Mouse (Mus musculus) limb, embryonic 10.5 days (tissue): Measurements from ENCODE around the gene Il18rap. TPM values are rescaled to one million over a fixed set of nuclear protein-coding genes. Genes with fewer than 3 reads are reported as not detected.
"Not testable (repeated sequence)": the region's sequence is repeated elsewhere in the genome, so short reads cannot be mapped to it uniquely, and the experiment has no call there.

Experiments used
- DNase-seq: peaks from one replicate; pipeline ENCODE4 v3.0.0-alpha.2; 2017; ENCODE audit warnings: low spot score
- H3K27ac ChIP-seq: fragments of 300-500 bp; sonication (generic); 2 replicates; pipeline ENCODE4 v1.5.1; 2016; ENCODE audit warnings: mild to moderate bottlenecking
- H3K27me3 ChIP-seq: fragments of 300-500 bp; sonication (generic); 2 replicates; pipeline ENCODE4 v1.6.1; 2016; ENCODE audit warnings: low read depth, mild to moderate bottlenecking; ENCODE audit not compliant: poor library complexity, severe bottlenecking
- H3K36me3 ChIP-seq: fragments of 300-500 bp; sonication (generic); 2 replicates; pipeline ENCODE4 v1.6.1; 2016; ENCODE audit warnings: mild to moderate bottlenecking, moderate library complexity
- H3K4me1 ChIP-seq: fragments of 300-500 bp; sonication (generic); 2 replicates; pipeline ENCODE4 v1.6.1; 2016
- H3K4me3 ChIP-seq: fragments of 300-500 bp; sonication (generic); 2 replicates; pipeline ENCODE4 v1.5.1; 2016; ENCODE audit warnings: mild to moderate bottlenecking, moderate library complexity
- H3K9me3 ChIP-seq: fragments of 300-500 bp; sonication (generic); replicated peaks from 2 replicates; pipeline ENCODE4 v1.6.1; 2016; ENCODE audit warnings: mild to moderate bottlenecking
- WGBS: fragments of 180-500 bp; shearing (Covaris S2); methylation state at CpG from one replicate; pipeline ENCODE4 v1.1.7; 2016; 5-methylcytosine and 5-hydroxymethylcytosine counted together
- polyA plus RNA-seq: library from polyadenylated mRNA; unstranded; fragments of >200 nt; fragmentation: Nextera tagmentation; extraction: Ambion mirVana; gene quantifications from 2 replicates; pipeline ENCODE4 v1.2.1, GENCODE M21; 2016

Il18rap gene
- polyA plus RNA-seq, 1 experiment from 2014 or later: 0.24 TPM

DNA sequence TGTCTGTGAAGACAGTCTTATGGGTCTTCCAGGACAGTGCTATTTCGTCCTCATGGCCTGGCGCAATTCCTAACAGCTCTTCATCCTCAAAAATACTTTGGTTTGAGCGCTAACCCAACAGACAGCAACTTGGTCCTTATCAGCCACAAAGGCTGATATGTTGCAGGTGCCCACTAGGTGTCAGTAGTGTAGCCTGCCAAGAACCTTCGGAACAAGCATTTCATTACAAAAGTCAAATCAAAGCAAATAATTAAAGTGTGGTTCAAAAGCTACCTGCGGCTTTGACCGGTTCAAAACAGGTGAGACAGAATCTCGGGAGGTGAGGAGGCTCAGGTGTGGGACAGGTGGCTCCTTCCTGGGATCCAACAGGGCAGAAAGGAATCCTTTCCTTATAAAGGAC is 64.6 kb downstream of the Il18rap start, which contains the start of gene Slc9a4:
Gene Slc9a4 (plus strand): TSS at position 298 of the 400 bp plus-strand sequence.
- peak; percentile 37 for DNase-seq
- Histone ChIP-seq H3K9me3 (no peaks in the 10 kb centered on the region), H3K27ac (no peak within 1 kb of the TSS), H3K36me3 (no peaks in the 10 kb centered on the region), H3K4me3 (no peak within 1 kb of the TSS), H3K27me3 (peaks cover 7% of the 10 kb centered on the region; the same call in 1 of the 2 replicates), H3K4me1 (no peaks in the 10 kb centered on the region)
- 17% methylated on average over 7 of the region's 7 CpGs for WGBS

DNA sequence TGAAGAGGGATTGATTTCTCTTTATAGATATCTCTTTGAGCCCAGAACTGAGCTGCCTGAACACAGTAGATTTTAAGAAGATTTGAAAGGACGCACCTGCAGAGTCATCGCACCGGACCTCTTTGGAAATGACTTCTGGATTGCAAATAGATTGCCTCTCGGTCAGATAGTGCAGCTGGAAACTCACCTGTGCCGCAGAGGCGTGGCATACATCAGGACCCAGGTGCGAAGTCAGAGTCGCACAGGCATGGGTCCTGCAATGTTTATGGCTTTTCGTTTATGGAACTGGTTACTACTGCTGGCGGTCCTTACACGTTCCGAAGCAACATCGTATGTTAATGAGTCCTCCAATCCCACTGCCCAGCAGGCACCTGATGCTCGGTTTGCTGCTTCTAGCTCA is 65.1 kb downstream of the Il18rap start:
- Histone ChIP-seq H3K4me3 (no peak overlapping the region), H3K27ac (no peak overlapping the region), H3K36me3 (no peaks in the 10 kb centered on the region), H3K4me1 (no peaks in the 10 kb centered on the region), H3K27me3 (peaks cover 7% of the 10 kb centered on the region; the same call in 1 of the 2 replicates), H3K9me3 (no peaks in the 10 kb centered on the region)
- no peak for DNase-seq
- 67% methylated on average over 14 of the region's 14 CpGs for WGBS

DNA sequence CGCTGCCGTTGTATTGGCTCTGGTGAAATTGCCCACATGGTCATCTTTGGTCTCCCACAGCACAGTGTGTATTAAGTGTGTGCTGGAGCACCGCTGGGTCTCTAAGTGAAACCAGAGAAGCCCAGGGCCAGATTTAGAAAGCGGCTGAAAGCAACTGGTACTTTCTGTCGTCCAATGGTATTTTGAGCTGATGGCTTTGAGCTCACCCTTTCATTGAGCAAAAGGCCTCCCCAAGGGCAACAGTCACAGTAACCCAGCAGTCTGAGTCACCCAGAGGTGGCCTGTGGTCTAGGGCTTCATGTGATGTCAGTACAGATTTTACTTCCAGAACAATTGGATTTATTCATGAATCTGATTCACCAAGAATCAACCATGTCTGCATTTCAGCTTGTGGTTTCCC is 71.6 kb downstream of the Il18rap start:
- 85% methylated on average over 5 of the region's 5 CpGs for WGBS
- no peaks in the 10 kb centered on the region for H3K36me3 ChIP-seq
- H3K4me1 ChIP-seq: no peaks in the 10 kb centered on the region
- H3K27ac ChIP-seq: no peak overlapping the region
- DNase-seq: no peak
- H3K9me3 ChIP-seq: no peaks in the 10 kb centered on the region
- H3K4me3 ChIP-seq: no peak overlapping the region
- H3K27me3 ChIP-seq: no peaks in the 10 kb centered on the region

DNA sequence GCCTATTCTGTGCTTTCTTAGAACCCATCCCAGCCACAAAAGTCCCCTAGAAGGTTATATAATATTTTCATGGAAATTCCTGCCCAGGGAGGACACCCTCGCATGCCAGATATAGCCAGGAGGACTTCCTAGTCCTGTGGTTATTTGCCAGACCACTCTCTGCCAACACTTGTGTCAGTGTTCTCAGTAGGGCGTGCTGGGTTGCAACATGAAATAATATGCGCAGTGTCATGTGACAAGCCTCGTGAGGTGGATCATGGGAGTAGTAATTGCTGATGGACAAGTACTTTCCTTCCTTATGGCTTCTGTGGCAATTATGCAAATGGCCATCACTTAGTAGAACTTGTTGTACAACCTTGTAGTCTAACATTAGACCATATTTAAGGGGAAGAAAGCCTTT is 75.8 kb downstream of the Il18rap start:
- H3K9me3 ChIP-seq: no peaks in the 10 kb centered on the region
- no peaks in the 10 kb centered on the region for H3K27me3 ChIP-seq
- H3K27ac ChIP-seq: no peak overlapping the region
- H3K36me3 ChIP-seq: no peaks in the 10 kb centered on the region
- WGBS: 90% methylated on average over 4 of the region's 4 CpGs
- DNase-seq: no peak
- H3K4me1 ChIP-seq: no peaks in the 10 kb centered on the region
- H3K4me3 ChIP-seq: no peak overlapping the region

DNA sequence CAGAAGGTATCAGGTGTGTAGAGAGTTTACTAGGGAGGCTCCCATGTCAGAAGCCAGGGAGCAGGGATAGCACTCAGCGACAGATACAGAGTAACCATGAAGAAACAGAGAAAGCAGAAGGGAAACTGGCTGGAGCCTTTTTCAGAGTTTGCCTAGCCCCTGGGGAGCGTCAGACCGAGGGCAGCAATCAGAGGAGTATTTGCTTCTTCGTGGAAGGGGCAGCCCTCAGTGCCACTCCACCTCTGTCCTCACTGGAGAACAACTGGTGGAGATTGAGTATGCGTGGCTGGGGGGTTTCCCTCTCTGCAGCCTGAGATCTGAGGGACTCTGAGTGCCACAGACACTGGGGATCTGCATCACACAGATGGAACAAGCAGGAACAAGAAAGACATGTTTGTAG is 82.7 kb downstream of the Il18rap start:
- no peaks in the 10 kb centered on the region for H3K27me3 ChIP-seq
- no peak overlapping the region for H3K4me3 ChIP-seq
- H3K27ac ChIP-seq: no peak overlapping the region
- H3K9me3 ChIP-seq: no peaks in the 10 kb centered on the region
- H3K4me1 ChIP-seq: no peaks in the 10 kb centered on the region
- H3K36me3 ChIP-seq: no peaks in the 10 kb centered on the region
- no peak for DNase-seq
- WGBS: 64% methylated on average over 5 of the region's 5 CpGs

DNA sequence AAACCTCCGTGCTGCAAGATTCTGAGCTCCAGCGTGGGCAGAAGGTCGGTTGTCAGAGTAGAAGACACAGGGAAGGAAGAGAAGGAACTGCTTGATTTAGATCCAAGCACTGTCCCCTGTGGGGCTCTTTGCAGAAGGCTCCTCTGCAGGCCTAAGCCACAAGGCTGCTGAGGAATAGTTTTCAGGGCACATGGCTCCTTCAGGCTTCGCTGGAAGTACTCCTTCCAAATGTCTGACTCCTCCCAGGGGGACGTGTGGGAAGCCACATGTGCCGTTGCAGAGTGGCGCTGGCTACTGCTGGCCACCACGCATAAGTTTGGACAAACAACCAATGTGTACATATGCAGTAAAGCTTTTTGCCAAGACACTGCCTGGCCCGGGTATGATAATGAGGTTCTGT is 84.5 kb downstream of the Il18rap start:
- 90% methylated on average over 9 of the region's 9 CpGs for WGBS
- not testable (repeated sequence) for H3K36me3 ChIP-seq, H3K27ac ChIP-seq, H3K27me3 ChIP-seq, DNase-seq, H3K4me3 ChIP-seq, H3K9me3 ChIP-seq, H3K4me1 ChIP-seq

DNA sequence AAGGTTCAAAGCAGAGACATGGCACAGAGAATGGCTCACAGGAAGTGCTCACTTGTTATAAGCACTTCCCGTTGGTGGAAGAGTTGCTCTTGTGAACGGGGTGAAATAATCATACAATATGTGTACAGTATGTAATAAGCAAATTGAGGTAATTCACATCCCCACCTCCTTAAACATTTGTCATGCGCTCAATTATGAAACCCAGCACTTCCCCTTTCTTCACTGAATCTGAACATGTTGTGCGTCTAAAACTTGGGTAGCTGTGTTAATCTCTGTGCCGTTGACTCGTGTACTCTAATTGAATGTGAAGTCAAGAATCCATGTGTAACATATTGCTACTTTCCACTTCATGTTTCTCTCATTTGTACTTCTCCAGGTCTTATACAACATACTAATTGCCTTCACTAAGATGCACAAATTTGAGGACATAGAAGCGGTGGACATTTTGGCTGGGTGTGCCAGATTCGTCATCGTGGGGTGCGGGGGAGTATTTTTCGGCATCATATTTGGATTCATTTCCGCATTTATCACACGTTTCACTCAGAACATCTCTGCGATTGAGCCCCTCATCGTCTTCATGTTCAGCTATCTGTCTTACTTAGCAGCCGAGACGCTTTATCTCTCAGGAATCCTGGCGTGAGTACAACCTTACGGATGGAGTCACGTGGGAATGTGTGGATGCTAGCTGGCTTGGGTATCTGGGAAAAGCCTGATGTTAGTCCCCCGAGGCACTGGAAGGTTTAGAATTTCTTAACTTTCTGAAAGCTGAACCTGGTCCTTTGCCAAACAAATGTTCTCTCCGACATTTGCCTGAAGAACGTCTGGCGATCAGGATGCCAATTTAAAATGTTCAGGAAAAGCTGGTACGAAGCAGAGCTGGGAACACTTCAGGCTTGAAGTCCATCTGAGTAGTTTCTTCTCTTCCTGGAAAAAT is 85.5 kb downstream of the Il18rap start:
- DNase-seq: no peak
- WGBS: 93% methylated on average over 25 of the region's 25 CpGs
- Histone ChIP-seq H3K36me3 (no peaks in the 10 kb centered on the region), H3K9me3 (no peaks in the 10 kb centered on the region), H3K27me3 (no peaks in the 10 kb centered on the region), H3K27ac (no peak overlapping the region), H3K4me3 (no peak overlapping the region), H3K4me1 (no peaks in the 10 kb centered on the region)

Other genes with a start within 250 kb of the Il18rap start
- 1.3 and 1.5 TPM in 2 replicates for gene Il1rl2, start 190.8 kb upstream of the Il18rap start, polyA plus RNA-seq
- 0.15 TPM in 1 of 2 replicates, not detected in the other for gene Il1rl1, start 85.8 kb upstream of the Il18rap start, polyA plus RNA-seq
- not detected in 2 replicates for gene Il18r1, start 49.8 kb upstream of the Il18rap start, polyA plus RNA-seq
- gene Slc9a4, start 64.7 kb downstream of the Il18rap start, polyA plus RNA-seq: not detected in 2 replicates
- not detected in 2 replicates for gene Slc9a2, start 165.2 kb downstream of the Il18rap start, polyA plus RNA-seq